Mouse (Mus musculus) testis, adult 2 months (tissue): Measurements from ENCODE around the gene Mc3r.

ENCODE experiments used
- CTCF ChIP-seq: fragments of 200-500 bp; IDR thresholded peaks from 2 replicates; pipeline ENCODE4 v1.5.1; 2012; ENCODE audit warnings: low read depth, mild to moderate bottlenecking, inconsistent platforms, low read length, moderate library complexity; ENCODE audit not compliant: control insufficient read depth, insufficient read depth, insufficient replicate concordance
- POLR2A ChIP-seq: fragments of 200-500 bp; IDR thresholded peaks from 2 replicates; pipeline ENCODE4 v1.6.1; 2012; ENCODE audit warnings: low read depth, mild to moderate bottlenecking, inconsistent platforms, low read length, moderate library complexity; ENCODE audit not compliant: control insufficient read depth

DNA sequence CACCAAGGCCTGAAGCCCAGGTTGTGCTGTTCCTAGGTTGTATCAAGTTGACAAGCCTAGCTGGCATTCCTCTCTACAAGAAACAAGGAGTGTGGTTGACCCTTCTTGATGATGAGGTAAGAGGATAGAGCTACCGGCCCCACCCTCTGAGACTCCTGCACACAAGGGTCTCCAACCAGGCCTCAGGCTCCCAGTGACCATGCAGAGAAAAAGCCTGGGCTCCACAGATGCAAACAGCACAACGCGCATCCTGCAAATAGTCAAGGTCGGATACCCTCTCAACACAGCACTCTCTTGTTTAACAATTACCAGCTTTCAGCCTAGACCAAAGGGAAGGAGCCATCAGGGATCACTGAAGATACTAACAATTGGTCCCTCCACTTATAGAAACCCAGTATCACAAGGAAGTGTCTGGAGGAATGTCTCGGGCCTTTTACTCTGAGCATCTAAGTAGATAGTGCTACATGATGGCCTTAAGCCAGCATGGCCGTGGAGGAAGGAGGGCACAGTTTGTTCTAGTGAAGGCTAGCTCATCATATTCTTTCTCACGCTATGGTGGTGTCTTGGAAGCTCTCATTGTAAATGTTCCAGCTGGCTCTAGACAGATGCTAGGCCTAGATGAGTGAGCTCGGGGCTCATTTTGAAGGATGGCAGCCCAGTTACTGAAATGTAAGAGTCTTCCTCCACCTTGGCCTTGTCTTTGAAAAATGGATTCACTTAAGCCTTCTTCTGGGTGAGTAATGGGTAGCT lies 24.7 kb upstream of the Mc3r start:
- no peak for TF ChIP-seq CTCF
- TF ChIP-seq POLR2A, result no peak
